Mouse (Mus musculus) cerebellum, postnatal 36 days (tissue): ENCODE results near the gene Dhx32.
"Not testable (repeated sequence)": the region's sequence is repeated elsewhere in the genome, so short reads cannot be mapped to it uniquely, and the experiment has no call there.

Experiments
- DNase-seq, 2 experiments: peaks; one replicate each; pipeline ENCODE4 v3.0.0; 2021 to 2022; ENCODE audit warnings: mixed read lengths in 2 of 2

Dhx32 gene

DNA sequence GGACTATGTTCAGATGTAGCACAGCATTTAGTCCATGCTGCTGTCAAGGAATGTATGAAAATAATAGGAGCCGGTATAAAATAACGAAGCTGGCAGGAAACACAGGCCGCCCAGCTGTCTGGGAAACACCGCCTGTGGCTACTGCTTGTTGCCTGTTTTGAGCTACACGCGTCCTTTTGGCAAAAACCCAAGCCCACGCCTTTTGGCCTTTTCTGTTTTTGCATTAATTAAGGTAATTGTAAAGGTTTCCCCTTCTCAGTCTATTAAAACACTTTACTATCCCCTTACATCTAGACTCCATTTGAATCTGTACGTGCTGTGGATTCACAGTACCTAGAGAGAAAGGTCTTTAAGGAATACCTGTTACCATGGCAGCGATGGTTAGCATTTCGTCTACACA lies 57.7 kb downstream of the Dhx32 start:
- no peak for DNase-seq

DNA sequence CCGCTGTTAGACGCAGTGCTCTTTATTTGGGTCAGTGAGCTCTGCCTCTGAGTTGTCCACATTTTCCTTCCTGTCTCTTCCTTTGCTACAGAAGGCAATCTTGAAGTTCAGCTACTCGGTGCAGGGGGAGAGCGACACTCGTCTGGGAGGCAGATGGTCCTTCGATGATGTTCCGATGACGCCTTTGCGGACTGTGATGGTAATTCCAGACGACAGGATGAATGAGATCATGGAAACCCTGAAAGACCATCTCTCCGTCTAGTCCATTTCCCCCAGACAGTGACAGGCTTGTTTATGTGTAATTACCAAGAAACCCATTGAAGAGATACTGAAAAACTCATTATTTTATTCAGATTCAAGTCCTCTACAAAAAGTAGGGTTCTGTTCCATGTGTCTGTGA lies 61.9 kb downstream of the Dhx32 start:
- DNase-seq: no peak

DNA sequence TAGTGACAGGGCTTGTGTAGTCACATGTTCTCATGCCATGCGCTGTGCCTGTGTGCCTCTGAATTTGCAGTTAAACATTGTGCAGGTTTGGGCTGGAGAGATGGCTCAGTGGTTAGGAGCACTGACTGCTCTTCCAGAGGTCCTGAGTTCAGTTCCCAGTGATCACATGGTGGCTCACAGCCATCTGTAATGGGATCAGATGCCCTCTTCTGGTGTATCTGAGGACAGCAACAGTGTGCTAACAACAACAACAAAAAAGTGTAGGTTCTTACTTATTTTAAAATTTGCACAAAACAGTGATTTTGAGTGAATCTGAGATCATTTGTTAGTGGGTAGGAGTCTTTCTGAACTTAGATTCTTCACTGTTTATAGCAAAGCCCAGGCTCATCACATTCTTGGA lies 63.9 kb downstream of the Dhx32 start:
- DNase-seq: no peak

DNA sequence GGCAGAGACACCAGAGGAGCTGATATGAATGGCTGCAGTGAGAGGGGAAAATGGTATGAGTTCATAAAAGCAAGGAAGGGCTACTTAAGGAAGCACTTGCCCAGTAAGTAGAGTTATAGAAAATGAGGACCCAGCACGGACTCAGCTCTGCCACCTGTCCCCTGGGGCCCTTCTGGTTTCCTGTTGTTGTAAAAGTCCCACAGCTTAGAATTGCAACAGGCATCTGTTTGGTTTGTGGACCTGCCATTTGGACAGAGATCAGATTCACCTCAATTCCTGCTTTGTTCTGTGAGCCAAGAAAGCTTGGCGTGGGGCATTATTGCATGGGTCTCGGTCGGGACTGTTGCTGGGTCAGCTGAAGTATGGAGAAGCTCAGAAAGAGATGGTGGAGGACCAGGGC lies 67.1 kb downstream of the Dhx32 start:
- DNase-seq: no peak

DNA sequence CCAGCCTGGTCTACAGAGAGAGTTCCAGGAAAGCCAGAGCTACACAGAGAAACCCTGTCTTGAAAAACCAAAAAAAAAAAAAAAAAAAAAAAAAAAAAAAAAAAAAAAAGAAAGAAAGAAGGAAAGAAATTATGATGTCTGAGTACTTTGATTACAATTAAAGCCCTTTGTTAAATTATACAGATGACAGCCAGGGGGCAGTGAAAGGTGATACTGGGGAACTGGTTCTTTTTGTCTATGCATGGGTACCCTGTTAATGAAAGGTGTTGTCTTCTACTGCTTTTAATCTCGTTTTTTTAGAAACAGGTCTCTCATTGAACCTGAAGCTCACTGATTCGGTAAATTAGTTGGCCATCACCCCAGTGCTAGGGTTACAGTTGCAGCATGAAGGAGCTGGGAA lies 75.2 kb downstream of the Dhx32 start:
- DNase-seq: no peak

DNA sequence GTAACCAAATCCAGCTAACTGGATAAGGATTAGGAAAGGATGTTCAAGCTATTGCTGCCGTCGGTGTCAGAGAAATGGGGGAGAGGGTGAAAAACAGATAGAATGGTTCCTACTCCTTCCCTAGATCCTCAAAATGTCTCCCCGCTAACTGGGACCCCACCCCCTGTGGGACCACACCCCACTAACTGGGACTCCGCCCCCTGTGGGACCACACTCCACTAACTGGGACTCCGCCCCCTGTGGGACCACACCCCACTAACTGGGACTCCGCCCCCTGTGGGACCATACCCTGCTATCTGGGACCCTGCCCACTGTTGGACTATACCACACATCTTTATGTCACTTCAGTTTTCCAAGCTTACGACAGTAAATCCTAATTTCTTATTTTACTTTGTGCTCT lies 78.6 kb downstream of the Dhx32 start:
- no peak for DNase-seq

DNA sequence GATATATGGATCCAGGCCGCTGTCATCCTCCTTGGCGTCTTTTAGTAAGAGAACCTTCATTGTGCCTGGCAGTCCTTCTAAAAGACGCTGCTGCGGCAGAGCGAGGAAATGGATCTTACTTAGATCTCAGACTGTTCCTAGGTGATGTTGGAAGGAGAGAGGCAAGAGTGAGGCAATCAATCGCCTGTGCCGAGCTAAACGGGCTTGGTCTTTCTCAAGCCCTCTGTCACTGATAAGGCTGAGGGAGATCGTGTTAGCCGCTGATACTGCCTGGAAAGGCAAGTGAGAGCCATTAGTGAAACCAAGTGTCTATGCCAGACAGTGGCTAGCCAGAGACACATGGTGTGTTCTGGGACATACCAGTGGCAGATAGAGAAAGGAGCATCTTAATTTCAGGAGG lies 80.2 kb downstream of the Dhx32 start:
- DNase-seq: no peak

DNA sequence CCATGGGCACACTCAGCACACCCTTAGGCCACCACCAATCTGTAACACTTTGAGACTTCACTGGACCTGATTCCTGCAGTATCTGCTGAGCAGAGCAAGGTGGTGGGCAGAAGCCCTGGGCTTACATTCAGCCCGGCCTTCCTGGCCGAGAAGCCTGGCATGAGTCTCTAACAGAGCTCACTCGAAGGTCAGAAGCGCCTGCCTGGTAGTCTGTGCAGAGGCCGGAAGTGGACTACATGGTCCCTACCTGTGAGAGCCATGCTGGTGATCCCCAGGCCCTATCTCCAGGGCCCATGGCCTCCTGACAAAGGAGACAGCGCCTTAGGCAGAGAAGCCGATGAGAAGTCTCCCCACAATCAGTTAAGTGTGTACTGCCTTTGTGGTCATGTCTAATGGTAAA lies 81.2 kb downstream of the Dhx32 start:
- DNase-seq: no peak

DNA sequence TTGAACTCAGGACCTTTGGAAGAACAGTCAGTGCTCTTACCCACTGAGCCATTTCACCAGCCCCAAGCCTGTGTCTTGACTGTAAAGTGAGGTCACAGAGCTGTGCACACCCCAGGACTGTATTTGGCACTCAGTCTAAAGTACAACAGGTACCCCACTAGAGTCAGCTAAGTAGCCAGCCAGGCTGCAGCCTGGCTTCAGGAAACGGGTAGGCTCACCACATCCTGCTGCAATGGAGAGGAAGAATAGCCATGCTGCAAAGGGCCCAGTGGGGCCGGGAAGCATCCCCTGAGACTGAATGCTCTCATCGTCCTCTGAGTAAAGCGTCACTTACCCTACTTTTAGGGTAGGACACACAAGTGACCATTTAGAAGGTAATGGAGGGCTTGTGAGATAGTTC lies 82.6 kb downstream of the Dhx32 start:
- no peak for DNase-seq

DNA sequence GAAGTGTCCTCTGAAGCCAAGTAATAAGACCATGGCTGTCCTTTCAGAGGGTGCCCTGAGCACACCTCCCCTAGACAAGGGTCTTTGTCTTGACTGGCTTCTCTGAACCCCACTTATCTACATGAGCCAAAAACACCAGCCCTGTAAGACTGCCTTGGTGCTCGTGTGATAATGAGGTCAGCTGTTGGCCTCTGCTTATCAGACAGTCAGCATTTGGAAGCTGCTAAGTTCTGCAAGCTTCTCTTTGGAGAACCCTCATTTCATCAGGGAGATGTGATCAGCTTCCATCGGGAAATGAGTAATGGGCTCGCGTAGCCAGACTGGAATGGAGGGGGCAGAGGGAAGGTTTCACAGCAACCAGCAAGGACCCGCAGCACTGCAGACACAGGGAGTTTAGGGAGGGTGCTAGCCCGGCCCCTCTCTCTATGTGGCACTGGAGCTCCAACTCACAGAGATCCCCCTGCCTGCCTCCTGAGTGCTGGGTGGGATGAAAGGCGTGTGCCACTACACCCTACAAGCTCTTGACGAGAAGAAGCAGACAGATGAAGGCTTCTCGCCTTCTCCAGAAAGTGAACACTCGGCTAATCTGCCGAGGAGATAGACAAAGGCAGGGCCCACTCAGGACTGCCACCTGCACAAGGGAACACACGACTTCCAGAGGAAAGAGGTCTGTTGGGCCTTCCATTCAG lies 84.4 kb downstream of the Dhx32 start:
- DNase-seq: no peak

DNA sequence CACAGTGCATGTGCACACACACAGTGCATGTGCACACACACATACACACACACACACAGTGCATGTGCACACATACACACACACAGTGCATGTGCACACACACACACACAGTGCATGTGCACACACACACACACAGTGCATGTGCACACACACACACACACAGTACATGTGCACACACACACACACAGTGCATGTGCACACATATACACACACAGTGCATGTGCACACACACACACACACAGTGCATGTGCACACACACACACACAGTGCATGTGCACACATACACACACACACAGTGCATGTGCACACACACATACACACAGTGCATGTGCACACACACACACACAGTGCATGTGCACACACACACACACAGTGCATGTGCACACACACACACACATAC lies 96.9 kb downstream of the Dhx32 start:
- DNase-seq: not testable (repeated sequence)

DNA sequence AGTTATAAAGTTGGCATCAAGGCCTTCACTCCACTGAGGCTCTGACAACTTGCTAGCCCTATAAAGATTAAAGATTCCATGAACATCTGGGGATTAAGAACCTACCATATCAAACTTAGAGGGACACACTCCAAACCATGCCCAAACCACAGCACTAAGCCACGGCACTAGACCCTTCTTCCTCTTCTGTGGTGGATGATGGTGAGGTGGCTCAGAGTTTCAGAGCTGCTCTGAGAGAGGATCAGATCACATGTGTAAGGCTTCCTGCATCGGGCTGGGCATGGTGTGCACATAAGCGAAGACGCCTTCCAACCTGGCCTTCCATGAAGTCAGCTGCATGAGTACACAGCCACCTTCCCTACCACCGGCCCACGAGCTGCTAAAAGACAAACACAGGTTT lies 97.8 kb downstream of the Dhx32 start:
- no peak for DNase-seq

DNA sequence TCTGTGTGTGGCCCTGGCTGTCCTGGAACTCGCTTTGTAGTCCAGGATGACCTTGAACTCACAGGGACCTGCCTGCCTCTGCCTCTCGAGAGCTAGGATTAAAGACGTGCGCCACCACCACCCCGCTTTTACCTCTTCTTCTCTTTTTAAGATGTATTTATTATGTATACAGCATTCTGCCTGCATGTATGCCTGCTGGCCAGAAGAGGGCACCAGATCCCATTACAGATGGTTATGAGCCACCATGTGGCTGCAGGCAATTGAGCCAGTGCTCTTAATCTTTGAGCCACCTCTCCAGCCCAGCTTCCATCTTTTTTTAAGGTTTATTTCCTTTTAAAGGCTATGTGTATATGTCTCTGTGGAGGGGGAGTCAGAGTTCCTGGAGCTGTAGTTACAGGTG lies 98.4 kb downstream of the Dhx32 start:
- no peak for DNase-seq

DNA sequence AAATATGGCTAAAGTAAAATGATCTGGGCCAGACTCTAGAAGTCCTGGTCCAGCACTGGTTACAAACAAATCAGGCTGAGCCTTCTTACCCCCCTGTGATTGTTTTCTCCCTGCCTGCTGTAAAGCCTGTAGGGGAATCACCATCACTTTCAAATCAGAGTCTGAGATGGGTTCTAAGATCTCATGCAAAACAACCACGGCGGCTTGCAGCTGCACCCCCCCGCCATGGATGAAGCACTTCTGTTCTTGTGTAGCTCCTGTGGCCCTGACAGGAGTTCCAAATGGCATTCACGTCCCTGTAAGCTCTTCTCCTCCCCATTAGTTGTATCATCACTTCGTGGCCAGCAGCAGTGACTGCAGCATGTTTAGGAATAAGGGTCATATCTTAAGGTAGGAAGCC lies 98.9 kb downstream of the Dhx32 start:
- no peak for DNase-seq

DNA sequence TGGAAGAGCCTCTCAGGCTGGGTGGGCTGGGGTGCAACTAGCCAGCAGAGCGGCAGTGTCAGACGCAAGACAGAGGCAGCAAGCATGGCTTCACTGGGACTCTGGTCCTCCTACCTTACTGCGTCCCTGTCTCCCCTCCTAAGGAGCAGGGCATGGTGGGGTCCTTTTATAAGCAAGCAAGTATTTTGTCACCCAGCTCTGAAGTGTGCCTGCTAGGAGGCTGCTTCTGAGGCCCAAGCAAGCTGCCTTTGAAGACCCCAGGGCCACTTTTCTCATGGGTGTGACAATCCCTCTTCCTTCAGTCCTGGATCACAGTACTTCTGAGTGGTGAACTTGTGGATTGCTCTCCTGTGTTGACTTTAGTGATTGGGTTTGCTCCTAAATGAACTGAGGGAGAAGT lies 102.6 kb downstream of the Dhx32 start, which contains the start of gene Mmp21:
Gene Mmp21, minus strand, starts transcription at position 101 of the 400 bp plus-strand sequence.
- DNase-seq: no peak

DNA sequence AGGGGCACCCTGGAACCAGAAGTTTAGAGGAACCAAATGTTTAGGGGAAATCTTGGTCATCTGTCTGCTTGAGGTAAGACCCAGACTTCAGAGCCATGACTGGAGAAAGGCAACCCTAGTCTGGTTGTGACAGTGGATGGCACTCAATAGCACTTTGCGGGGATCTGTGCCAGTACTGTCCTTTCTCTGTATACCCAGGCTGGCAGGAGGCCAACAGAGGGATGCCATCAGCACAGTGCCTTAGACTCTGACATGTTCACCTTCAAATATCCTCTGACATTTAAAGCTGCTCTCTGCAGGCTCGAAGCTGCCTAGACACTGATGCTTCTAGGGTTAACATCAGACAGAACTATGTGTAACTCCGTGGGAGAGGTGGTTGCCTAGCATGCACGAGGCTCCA lies 103.1 kb downstream of the Dhx32 start:
- DNase-seq: peak; percentile 54

DNA sequence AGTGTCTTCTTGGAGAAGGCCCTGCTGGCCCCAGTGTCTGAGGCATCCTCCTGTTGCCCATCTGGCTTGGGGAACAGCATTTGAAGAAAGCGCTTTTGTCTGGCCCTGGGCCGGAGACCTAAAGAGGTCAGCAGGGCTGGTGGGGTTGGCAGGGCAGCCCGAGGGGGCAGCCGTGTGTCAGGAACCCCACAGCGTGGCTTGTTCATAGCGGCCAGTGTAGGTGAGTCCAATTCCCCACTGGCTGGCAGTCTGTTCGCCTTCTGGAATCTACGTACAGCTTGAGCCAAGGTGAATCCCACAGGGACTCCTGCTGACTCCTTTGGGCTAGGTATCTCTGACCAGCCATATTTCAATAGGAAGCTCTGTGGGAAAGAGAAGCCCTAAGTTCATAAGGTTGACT lies 103.8 kb downstream of the Dhx32 start:
- peak; percentile 71 for DNase-seq

DNA sequence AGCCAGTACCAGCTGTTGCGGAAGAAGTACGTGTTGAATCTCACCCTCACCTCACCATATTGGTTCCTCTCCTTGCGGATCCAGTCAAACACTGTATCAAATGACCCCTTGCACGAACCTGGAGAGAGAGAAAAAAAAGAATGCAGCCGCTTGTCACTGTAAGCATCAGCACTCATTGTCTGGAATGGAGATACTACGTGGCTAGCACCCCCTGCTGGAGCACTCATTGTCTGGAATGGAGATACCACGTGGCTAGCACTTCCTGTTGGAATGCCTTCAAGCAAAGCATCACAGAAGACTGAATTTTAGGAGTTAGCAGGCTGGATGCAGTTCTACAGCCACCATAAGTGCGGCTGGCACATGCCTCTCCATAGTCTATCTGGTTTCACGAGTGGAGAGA lies 106.5 kb downstream of the Dhx32 start:
- DNase-seq: no peak
